Mouse (Mus musculus): ENCODE data around the gene Zdhhc1.

DNA sequence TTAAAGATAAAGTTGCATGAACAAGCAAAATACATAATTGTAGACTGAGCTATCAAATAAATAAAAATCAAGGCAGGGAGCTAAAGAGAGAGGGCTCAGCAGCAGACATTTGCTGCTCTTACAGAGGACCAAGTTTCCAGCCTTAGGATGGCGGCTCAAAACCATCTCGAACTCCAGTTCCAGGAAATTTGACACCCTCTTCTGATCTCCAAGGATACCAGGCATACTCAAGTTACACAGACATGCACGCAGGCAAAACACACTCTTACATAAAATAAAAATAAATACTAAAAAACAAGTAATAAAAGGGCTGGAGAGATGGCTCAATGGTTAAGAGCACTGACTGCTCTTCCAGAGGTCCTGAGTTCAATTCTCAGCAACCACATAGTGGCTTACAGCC, 3.2 kb downstream of the Zdhhc1 start:
- TF ChIP-seq CTCF (IDR thresholded peaks at IDR 0.05) = no peak
- TF ChIP-seq EP300 (IDR thresholded peaks at IDR 0.05) = peak; percentile 14; the same call in 1 of the 2 replicates
